Mouse (Mus musculus): ENCODE measurements around the gene Mcee. TPM values are rescaled to one million over a fixed set of nuclear protein-coding genes. Genes with fewer than 3 reads are reported as not detected.
A peak's percentile ranks its signal among the peaks of the same experiment; 100 is the strongest.

Gene Mcee
- total and polyA plus RNA-seq, 2 experiments from 2014 or later, result 13.7 to 41.6 TPM

DNA sequence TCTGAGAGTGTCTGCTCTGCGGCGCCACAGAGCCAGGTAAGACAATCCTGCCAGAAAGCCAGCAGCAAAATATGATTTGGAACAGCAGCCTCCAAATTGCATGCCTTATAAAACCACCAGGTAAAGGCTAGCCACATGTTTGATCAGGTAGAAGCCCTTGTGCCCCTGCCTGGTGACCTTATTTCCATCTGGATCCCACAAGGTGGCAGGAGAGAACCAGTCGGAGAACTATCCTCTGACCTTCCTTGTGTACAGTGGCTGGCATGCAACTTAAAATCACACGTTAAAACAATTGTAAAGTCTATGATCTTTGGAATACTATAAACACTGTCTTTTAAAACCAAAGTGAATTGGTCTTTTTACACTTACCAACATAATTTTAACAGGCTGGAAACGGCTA is 32.5 kb downstream of the Mcee start:
- no peak for ATAC-seq
- 62% methylated on average over 5 of the region's 5 CpGs for WGBS

DNA sequence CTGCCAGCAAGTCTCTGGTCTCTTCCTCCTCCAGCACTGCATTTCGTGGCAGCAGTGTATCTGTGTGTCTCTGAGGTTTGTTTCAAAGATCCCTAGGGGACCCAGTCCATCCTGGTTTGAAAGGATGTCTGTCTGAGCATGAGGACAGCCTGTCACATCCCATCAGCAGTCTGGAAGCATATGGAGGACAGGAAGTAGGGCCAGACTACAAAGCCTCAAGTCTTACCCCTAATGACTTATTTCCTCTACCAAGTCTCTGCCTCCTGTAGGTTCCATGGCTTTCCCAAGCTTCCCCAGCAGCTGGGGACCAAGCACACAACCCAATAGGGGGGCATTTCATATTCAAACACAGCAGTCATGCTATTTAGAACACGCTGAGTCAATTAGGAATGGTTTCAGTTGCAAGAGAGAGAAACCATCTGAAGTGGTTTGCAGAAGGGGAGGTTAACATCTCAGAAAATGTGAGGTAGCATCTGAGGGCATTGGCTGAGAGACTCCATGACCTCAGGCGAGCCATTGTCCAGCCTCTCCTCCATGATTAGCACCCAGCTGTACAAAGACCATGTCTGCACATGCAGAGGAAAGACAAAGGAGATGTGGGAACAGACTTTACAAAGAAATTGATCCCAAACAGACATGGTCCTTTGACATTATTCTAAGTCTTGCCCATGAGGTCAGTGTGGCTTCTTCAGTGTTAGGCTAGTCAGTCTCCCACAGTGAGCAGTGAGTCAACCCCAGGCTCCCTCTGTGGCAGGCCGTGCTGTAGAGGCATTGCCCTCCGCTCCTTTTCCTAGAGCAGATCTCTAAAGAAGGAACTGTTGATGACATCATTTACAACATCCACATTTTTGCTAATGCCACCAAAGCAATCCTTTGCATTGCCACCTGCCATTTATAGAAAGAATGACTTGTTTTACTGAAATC is 47.5 kb downstream of the Mcee start:
- DNase-seq (no peak), ATAC-seq (no peak)
- no peaks in the 10 kb centered on the region for H3K9me3 ChIP-seq (ENCODE audit: low read length)
- 72% methylated on average over 5 of the region's 5 CpGs for WGBS
- H3K4me1 ChIP-seq (ENCODE audit: insufficient read depth), result no peaks in the 10 kb centered on the region
- H3K36me3 ChIP-seq (ENCODE audit: insufficient read depth), result no peaks in the 10 kb centered on the region
- H3K4me3 ChIP-seq (ENCODE audit: low read depth, low read length), result no peak overlapping the region
- H3K27me3 ChIP-seq (ENCODE audit: insufficient read depth, low read length), result no peaks in the 10 kb centered on the region
- no peak for TF ChIP-seq CTCF (IDR thresholded peaks at IDR 0.05; ENCODE audit: low read depth)
- no peak overlapping the region for H3K4me2 ChIP-seq (ENCODE audit: low read depth)
- H3K9ac ChIP-seq, result no peak overlapping the region
- no peak overlapping the region for H3K27ac ChIP-seq (ENCODE audit: low read depth, low read length)

More for the DNA sequence above, 32.5 kb downstream of the Mcee start:
- H3K4me2 ChIP-seq (ENCODE audit: low read depth), result no peak overlapping the region
- no peak for DNase-seq
- no peaks in the 10 kb centered on the region for H3K4me1 ChIP-seq (ENCODE audit: insufficient read depth)
- no peak overlapping the region for H3K27ac ChIP-seq (ENCODE audit: low read depth, low read length)
- H3K9me3 ChIP-seq (ENCODE audit: low read length), result no peaks in the 10 kb centered on the region
- no peak overlapping the region for H3K4me3 ChIP-seq (ENCODE audit: low read depth, low read length)
- H3K9ac ChIP-seq, result no peak overlapping the region
- TF ChIP-seq CTCF (IDR thresholded peaks at IDR 0.05; ENCODE audit: low read depth), result peak; percentile 43
- H3K27me3 ChIP-seq (ENCODE audit: insufficient read depth, low read length), result no peaks in the 10 kb centered on the region
- H3K36me3 ChIP-seq (ENCODE audit: insufficient read depth), result no peaks in the 10 kb centered on the region

- Histone ChIP-seq H3K4me2 (ENCODE audit: low read depth) (no peak overlapping the region), H3K9ac (no peak overlapping the region), H3K36me3 (ENCODE audit: insufficient read depth) (no peaks in the 10 kb centered on the region), H3K27ac (ENCODE audit: low read depth, low read length) (no peak overlapping the region), H3K27me3 (ENCODE audit: insufficient read depth, low read length) (no peaks in the 10 kb centered on the region), H3K9me3 (ENCODE audit: low read length) (no peaks in the 10 kb centered on the region), H3K4me3 (ENCODE audit: low read depth, low read length) (no peak overlapping the region), H3K4me1 (ENCODE audit: insufficient read depth) (no peaks in the 10 kb centered on the region)
- no peak for TF ChIP-seq CTCF (IDR thresholded peaks at IDR 0.05; ENCODE audit: low read depth)
- ATAC-seq (peak; percentile 69), DNase-seq (no peak)
- 57% methylated on average over 8 of the region's 8 CpGs for WGBS
Observed at GRCm38 (mm10) chr7:64440519-64440918, 48.1 kb downstream of the Mcee start.

DNA sequence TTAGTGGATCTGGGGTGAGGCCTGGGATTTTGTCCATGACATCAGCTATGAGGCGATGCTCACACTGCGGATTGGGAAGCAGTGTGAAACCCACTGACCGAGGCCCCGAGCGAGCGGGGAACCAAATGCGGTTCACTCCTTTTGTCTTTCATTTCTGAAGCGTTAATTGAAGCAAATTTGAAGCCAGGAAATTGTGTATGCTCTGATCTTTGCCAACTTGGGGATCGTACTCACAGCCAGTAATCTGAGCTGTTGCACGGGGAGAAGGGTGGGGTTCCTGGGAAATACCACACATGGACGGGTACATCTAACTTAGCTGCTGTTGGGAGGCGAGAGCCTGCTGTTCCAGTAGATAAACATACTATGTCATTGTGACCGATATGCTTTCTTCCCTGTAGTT is 58.2 kb downstream of the Mcee start:
- Histone ChIP-seq H3K4me3 (ENCODE audit: low read depth, low read length) (no peak overlapping the region), H3K9ac (no peak overlapping the region), H3K4me1 (ENCODE audit: insufficient read depth) (peaks cover 8% of the 10 kb centered on the region; the same call in 1 of the 2 replicates), H3K4me2 (ENCODE audit: low read depth) (no peak overlapping the region), H3K27ac (ENCODE audit: low read depth, low read length) (peak overlapping the region; percentile 50; the same call in 1 of the 2 replicates), H3K9me3 (ENCODE audit: low read length) (no peaks in the 10 kb centered on the region), H3K36me3 (ENCODE audit: insufficient read depth) (no peaks in the 10 kb centered on the region), H3K27me3 (ENCODE audit: insufficient read depth, low read length) (no peaks in the 10 kb centered on the region)
- DNase-seq, result peak; percentile 47
- TF ChIP-seq CTCF (IDR thresholded peaks at IDR 0.05; ENCODE audit: low read depth), result no peak
- 38% methylated on average over 13 of the region's 13 CpGs for WGBS
- ATAC-seq, result peak; percentile 43

- H3K4me3 ChIP-seq (ENCODE audit: low read depth, low read length), result no peak overlapping the region
- H3K36me3 ChIP-seq (ENCODE audit: insufficient read depth), result no peaks in the 10 kb centered on the region
- no peak overlapping the region for H3K9ac ChIP-seq
- ATAC-seq (peak; percentile 92), DNase-seq (peak; percentile 78)
- peaks cover 8% of the 10 kb centered on the region; the same call in 1 of the 2 replicates for H3K4me1 ChIP-seq (ENCODE audit: insufficient read depth)
- no peak overlapping the region for H3K4me2 ChIP-seq (ENCODE audit: low read depth)
- peak overlapping the region; percentile 50 for H3K27ac ChIP-seq (ENCODE audit: low read depth, low read length)
- H3K9me3 ChIP-seq (ENCODE audit: low read length), result no peaks in the 10 kb centered on the region
- TF ChIP-seq CTCF (IDR thresholded peaks at IDR 0.05; ENCODE audit: low read depth), result no peak
- 22% methylated on average over 4 of the region's 4 CpGs for WGBS
- H3K27me3 ChIP-seq (ENCODE audit: insufficient read depth, low read length), result no peaks in the 10 kb centered on the region
Observed at GRCm38 (mm10) chr7:64451441-64451840, 59.0 kb downstream of the Mcee start.

- peaks cover 8% of the 10 kb centered on the region; the same call in 1 of the 2 replicates for H3K4me1 ChIP-seq (ENCODE audit: insufficient read depth)
- ATAC-seq (peak; percentile 41), DNase-seq (no peak)
- H3K9me3 ChIP-seq (ENCODE audit: low read length), result no peaks in the 10 kb centered on the region
- H3K4me3 ChIP-seq (ENCODE audit: low read depth, low read length), result no peak overlapping the region
- H3K4me2 ChIP-seq (ENCODE audit: low read depth), result no peak overlapping the region
- no peaks in the 10 kb centered on the region for H3K36me3 ChIP-seq (ENCODE audit: insufficient read depth)
- H3K9ac ChIP-seq, result no peak overlapping the region
- WGBS, result 75% methylated on average over 5 of the region's 5 CpGs
- peak overlapping the region; percentile 50 for H3K27ac ChIP-seq (ENCODE audit: low read depth, low read length)
- H3K27me3 ChIP-seq (ENCODE audit: insufficient read depth, low read length), result no peaks in the 10 kb centered on the region
- no peak for TF ChIP-seq CTCF (IDR thresholded peaks at IDR 0.05; ENCODE audit: low read depth)
Observed at GRCm38 (mm10) chr7:64451861-64452382, 59.5 kb downstream of the Mcee start.
